Mouse (Mus musculus) heart, postnatal 0 days (tissue): ENCODE measurements at regions not wholly inside any gene's neighbourhood (a gene's known extent, or its start where the extent isn't known, plus 50 kb on each side); places are given as distances from the start of the nearest gene placed in this dataset.

Experiments used
- CTCF ChIP-seq: IDR thresholded peaks from 2 replicates; pipeline ENCODE4 v1.5.1; 2016; ENCODE audit warnings: antibody characterized with exemption, control low read depth, low read depth
- EP300 ChIP-seq: IDR thresholded peaks from 2 replicates; pipeline ENCODE4 v1.6.1; 2016; ENCODE audit warnings: antibody characterized with exemption, low read depth

DNA sequence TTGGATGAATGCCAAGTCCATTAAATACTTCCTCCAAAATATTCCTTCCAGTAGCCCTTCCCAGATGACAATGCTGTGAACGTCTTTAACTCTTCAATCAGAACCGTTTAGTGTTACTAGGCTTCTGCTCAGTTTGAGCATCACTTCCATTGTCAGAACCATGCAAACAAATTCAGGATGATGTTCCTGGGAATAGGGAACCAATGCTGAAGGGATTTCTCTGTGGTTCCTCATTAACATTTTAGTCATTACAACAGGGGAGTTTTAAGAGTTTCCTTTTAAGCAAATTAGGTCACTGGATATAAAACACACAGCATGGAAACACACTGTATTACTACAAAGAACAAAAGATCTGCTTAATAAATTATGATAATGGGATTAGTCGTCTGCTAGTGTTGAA lies 739.6 kb upstream of the Klhl1 start:
- TF ChIP-seq CTCF (no peak), EP300 (no peak)
